11 mouse cellular contexts compared by ENCODE assay signal in genomic region chr5:122786035-122786819, GRCm38 (mm10). TPM values are rescaled to one million over a fixed set of nuclear protein-coding genes. Genes with fewer than 3 reads are reported as not detected.
A peak's percentile ranks its signal among the peaks of the same experiment; 100 is the strongest.
DNase-seq lines count a peak whose midpoint lies in the region; ATAC-seq lines count a peak whose summit lies in the region.
"Had no signal": no experiment of that assay in that cellular context is flagged by ENCODE, and none has a peak within 500 bp of the region (broad histone marks: within the 10 kb centered on the region; RNA-seq: fewer than 3 reads in every experiment).

No protein-coding gene starts in this region.

- H3K36me3 ChIP-seq in hindbrain, embryonic 15.5 days = peaks cover 37% of the 10 kb centered on the region
- peaks cover 28% of the 10 kb centered on the region for H3K36me3 ChIP-seq in hindbrain, embryonic 16.5 days (ENCODE audit: control insufficient read depth, insufficient read depth, low read length)
- H3K36me3 ChIP-seq in limb, embryonic 11.5 days (ENCODE audit: control insufficient read depth, insufficient read depth, low read length) = peaks cover 12% of the 10 kb centered on the region; the same call in 1 of the 2 replicates

- peak; percentile 54 to 76 for DNase-seq in right cerebral cortex, postnatal 10 days (ENCODE audit: low spot score in 2 of 2)
- no peak for DNase-seq in right cerebral cortex, postnatal 25 days
- DNase-seq in limb, embryonic 11.5 days (ENCODE audit: low spot score) = no peak
- no peak for DNase-seq in urinary bladder, adult 2 months (ENCODE audit: low spot score)
- no peak for DNase-seq in urinary bladder, postnatal 36 days (ENCODE audit: low spot score in 2 of 2)
- DNase-seq: cerebellum, adult 2 months; heart, adult 2 months; retina, postnatal 1 day had no signal

- H3K4me3 ChIP-seq in hindbrain, embryonic 15.5 days = no peak overlapping the region
- no peak overlapping the region for H3K4me3 ChIP-seq in hindbrain, embryonic 16.5 days (ENCODE audit: low read length)
- no peak overlapping the region for H3K4me3 ChIP-seq in limb, embryonic 11.5 days (ENCODE audit: low read depth, low read length)
- H3K4me3 ChIP-seq: heart, adult 2 months had no signal

- ATAC-seq in hindbrain, embryonic 15.5 days (ENCODE audit: low FRiP score, low read depth) = no peak
- ATAC-seq in hindbrain, embryonic 16.5 days = no peak
- no peak for ATAC-seq in limb, embryonic 11.5 days (ENCODE audit: insufficient number of reproducible peaks, low FRiP score, low TSS enrichment, low read depth)

- no peak overlapping the region for H3K4me2 ChIP-seq in hindbrain, embryonic 15.5 days
- no peak overlapping the region for H3K4me2 ChIP-seq in hindbrain, embryonic 16.5 days (ENCODE audit: low read length)
- no peak overlapping the region for H3K4me2 ChIP-seq in limb, embryonic 11.5 days (ENCODE audit: low read depth, severe bottlenecking)

- H3K9ac ChIP-seq in hindbrain, embryonic 15.5 days = no peak overlapping the region
- no peak overlapping the region for H3K9ac ChIP-seq in hindbrain, embryonic 16.5 days (ENCODE audit: low read depth, low read length)
- no peak overlapping the region for H3K9ac ChIP-seq in limb, embryonic 11.5 days (ENCODE audit: low read length)

- H3K27me3 ChIP-seq in hindbrain, embryonic 15.5 days = no peaks in the 10 kb centered on the region
- no peaks in the 10 kb centered on the region for H3K27me3 ChIP-seq in hindbrain, embryonic 16.5 days (replicated peaks; ENCODE audit: control insufficient read depth, insufficient read depth, low read length)
- no peaks in the 10 kb centered on the region for H3K27me3 ChIP-seq in limb, embryonic 11.5 days (ENCODE audit: control insufficient read depth, insufficient read depth, low read length)

- H3K27ac ChIP-seq in hindbrain, embryonic 15.5 days (replicated peaks) = 0 out of 2 replicates have a peak overlapping the region, but pooled peaks have one; percentile 51
- H3K27ac ChIP-seq in hindbrain, embryonic 16.5 days (ENCODE audit: low read depth, low read length) = no peak overlapping the region
- H3K27ac ChIP-seq in limb, embryonic 11.5 days (replicated peaks; ENCODE audit: low read depth, low read length) = 0 out of 2 replicates have a peak overlapping the region, but pooled peaks have one; percentile 12
- H3K27ac ChIP-seq: heart, adult 2 months; macrophage had no signal

- 67% methylated on average over 12 of the region's 12 CpGs for WGBS in hindbrain, embryonic 15.5 days
- WGBS in hindbrain, embryonic 16.5 days = 64% methylated on average over 12 of the region's 12 CpGs
- 55% methylated on average over 12 of the region's 12 CpGs for WGBS in limb, embryonic 11.5 days

- 0 out of 2 replicates have a peak, but pooled peaks cover 3% of the 10 kb centered on the region for H3K4me1 ChIP-seq in hindbrain, embryonic 15.5 days (replicated peaks)
- no peaks in the 10 kb centered on the region for H3K4me1 ChIP-seq in hindbrain, embryonic 16.5 days (ENCODE audit: control insufficient read depth, insufficient read depth, low read depth, low read length)
- H3K4me1 ChIP-seq in limb, embryonic 11.5 days (ENCODE audit: control insufficient read depth, insufficient read depth, low read length) = no peaks in the 10 kb centered on the region

- H3K9me3 ChIP-seq in hindbrain, embryonic 15.5 days = no peaks in the 10 kb centered on the region
- no peaks in the 10 kb centered on the region for H3K9me3 ChIP-seq in hindbrain, embryonic 16.5 days (ENCODE audit: control insufficient read depth, low read length)
- H3K9me3 ChIP-seq in limb, embryonic 11.5 days (ENCODE audit: control insufficient read depth, low read length) = no peaks in the 10 kb centered on the region

RNA-seq across cellular contexts. Expression of gene Camkk2, which starts 7.0 kb away (rescaled TPM):
- polyA plus RNA-seq in hindbrain, embryonic 15.5 days (2015; fragmentation: Nextera tagmentation; extraction: Ambion mirVana) = 62.6 and 73.4 TPM in 2 replicates
- 68.1 and 69.3 TPM in 2 replicates for polyA plus RNA-seq in hindbrain, embryonic 16.5 days (2015; fragmentation: Nextera tagmentation; extraction: Ambion mirVana)
- 25.2 and 25.6 TPM in 2 replicates for polyA plus RNA-seq in limb, embryonic 11.5 days (2014; fragmentation: Nextera tagmentation; extraction: Ambion mirVana)
- 29.4 and 29.8 TPM in 2 replicates for polyA plus RNA-seq in urinary bladder, adult 2 months (2012; rRNA removed)

RNA-seq across cellular contexts. Expression of gene Anapc5, which starts 34.9 kb away (rescaled TPM):
- polyA plus RNA-seq in hindbrain, embryonic 15.5 days (2015; fragmentation: Nextera tagmentation; extraction: Ambion mirVana) = 481 and 508 TPM in 2 replicates
- polyA plus RNA-seq in hindbrain, embryonic 16.5 days (2015; fragmentation: Nextera tagmentation; extraction: Ambion mirVana) = 495 and 497 TPM in 2 replicates
- 487 and 490 TPM in 2 replicates for polyA plus RNA-seq in limb, embryonic 11.5 days (2014; fragmentation: Nextera tagmentation; extraction: Ambion mirVana)
- 404 and 530 TPM in 2 replicates for polyA plus RNA-seq in urinary bladder, adult 2 months (2012; rRNA removed)

Comparison
In these comparisons a context has a peak if more than half of its experiments do, and no peak if none do; other contexts are left out.
1. DNase-seq: peak in right cerebral cortex, postnatal 10 days (2 of 2); none in right cerebral cortex, postnatal 25 days (single experiment), limb, embryonic 11.5 days (single experiment), urinary bladder, adult 2 months (single experiment) and urinary bladder, postnatal 36 days (0 of 2).